Mouse (Mus musculus): ENCODE data around the gene Ptprm.

Gene Ptprm

DNA sequence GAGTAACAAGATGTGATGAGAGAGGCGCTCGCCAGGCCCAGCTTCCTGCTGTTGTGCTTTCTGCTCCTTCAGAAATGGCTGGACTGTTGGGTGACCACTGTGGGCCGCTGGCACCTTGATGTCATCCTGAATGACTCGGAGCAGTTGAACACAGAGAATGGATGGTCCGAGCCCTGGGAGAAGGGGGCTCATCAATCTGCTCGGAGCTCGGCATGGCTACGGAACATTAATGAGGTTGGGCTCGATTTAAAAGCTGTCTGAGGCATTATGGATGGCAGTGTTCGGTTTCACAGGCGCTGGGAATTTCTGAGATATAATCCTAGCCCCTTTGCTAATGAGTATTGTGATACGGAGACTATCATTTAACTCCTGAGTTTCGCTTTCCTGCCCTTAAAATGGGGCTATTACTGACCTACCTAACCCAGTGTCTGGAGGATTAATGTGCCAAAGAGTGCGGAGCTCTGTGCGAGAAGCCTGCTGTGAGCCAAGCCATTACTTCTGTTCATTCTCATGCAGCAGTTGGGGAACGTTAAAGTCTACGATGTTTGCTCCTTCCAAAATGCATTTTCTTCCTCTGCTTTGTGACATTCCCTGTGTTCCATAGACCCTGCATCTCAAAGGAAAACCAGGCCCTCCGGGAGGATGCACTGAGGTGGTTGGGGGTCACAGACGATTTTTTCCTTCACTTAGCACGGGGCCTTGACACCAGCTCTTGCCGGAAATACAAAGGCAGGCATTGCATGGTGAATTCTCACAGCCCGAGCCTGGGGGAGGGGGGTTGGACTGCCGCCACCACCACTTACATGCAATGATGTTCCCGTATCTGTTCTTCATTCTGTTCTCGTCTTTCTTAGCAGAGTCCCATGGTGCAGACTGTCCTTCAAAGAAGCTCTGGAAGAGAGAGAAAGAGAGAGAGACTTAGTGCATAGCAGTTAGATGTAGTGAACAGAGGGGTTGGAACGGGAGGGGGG lies 592.6 kb downstream of the Ptprm start:
- no peak for DNase-seq

DNA sequence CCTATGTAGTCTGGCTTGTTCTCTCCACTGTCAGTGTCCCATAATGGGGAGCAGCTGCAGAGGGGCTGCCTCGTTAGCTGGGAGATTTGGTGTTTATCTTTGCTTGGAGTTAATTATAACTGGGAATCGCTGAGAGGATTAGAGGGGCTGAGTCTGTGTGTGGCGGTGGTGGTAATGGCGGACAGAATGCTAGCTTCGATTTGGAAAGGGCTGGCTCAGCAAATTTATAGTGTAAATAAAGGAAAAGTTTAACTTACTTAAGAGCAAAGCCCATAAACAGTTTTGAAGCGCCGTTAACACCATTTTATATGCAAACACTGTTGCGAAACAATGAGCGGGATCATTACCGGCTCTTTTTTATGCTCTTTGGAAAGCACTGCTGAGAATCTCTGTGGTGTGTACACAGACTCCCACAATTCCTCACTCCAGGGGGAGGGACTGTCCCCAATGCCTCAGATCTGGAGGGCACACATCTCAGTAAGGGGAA lies 597.2 kb downstream of the Ptprm start:
- DNase-seq = no peak

DNA sequence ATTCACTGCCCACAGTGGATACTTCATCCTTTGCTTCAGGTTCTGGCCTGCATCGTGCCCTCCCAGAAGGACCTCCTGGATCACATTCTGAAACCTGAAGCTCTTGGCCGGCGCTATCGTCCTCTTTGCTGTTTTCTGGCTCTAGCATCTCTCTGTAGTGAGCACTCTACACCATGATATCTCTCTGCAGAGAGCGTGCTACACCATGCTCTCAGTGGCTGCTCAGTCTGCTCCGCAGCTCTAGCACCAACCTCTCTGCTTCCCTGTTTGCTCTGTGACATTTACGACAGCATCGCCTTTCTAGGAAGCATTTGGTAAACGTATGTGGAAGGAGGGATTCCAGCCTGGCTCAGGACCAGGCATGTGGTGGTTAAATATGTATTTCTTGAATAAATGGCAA lies 597.8 kb downstream of the Ptprm start:
- no peak for DNase-seq

DNA sequence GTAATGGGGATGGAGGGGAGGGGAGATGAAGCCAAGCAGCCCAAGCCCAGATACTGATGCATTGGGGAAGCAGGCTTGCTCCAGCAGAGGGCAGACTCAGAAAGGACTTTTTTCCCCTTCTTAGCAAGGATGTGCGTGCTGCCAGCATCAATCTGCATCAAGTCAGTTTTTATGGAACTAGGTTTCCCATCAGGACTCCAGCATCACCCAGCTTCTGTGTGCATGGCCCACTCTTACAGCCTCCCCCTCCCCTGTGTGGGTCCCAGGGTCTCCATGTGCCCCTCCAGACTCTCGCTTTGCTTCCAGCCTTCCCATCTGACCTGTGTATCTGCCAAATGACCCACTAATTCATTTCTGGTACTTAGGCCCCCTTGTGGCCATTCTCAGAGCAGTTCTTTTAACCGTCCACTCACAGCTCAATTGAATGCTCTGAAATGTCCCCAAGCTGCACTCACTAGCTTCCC lies 599.0 kb downstream of the Ptprm start:
- DNase-seq = peak; percentile 24 to 26

- DNase-seq = no peak
These were observed 599.9 kb downstream of the Ptprm start for GRCm38 (mm10) chr17:66754208-66754865.

GRCm38 (mm10) chr17:66751746-66752145 lies 602.5 kb downstream of the Ptprm start:
- DNase-seq = no peak

DNA sequence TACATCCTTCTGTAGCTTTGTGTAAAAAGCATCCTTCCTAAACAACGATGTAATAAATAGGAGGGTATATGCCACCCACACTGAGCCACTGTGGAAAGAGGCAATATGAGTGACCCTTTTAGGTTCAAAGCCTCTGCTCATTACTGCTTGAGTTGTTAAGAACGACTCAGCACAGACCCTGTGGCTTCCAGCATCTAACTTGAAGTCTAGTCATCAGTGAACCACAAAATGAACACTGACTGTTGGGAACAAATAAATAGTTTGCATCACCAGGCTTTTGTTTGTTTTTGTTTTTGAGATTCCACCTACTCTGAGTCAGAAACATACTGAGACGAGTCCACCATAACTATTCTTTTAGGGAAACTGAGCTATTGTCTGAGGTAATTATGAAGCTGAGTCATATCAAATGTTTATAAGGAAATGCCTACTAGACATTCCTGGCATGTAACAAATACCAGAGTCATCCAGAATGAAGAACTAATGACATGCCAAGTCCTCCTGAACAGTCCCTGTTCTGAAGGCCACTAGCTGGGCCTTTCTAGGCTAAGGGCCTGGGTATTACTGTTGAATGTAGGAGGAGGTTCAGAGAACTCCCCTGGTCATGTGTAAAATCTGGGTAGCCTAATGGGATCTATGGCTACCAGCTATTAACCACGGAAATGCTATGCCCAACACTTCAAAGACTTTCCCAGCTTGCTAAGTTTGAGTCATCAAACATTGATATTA lies 603.6 kb downstream of the Ptprm start:
- DNase-seq = no peak

- no peak for DNase-seq
These were observed 604.3 kb downstream of the Ptprm start for GRCm38 (mm10) chr17:66749976-66750375.

- no peak for DNase-seq
These were observed 607.8 kb downstream of the Ptprm start for GRCm38 (mm10) chr17:66746506-66746905.

- no peak for DNase-seq
These were observed 610.9 kb downstream of the Ptprm start for GRCm38 (mm10) chr17:66743321-66743720.

GRCm38 (mm10) chr17:66738779-66739345 lies 615.4 kb downstream of the Ptprm start:
- no peak for DNase-seq

DNA sequence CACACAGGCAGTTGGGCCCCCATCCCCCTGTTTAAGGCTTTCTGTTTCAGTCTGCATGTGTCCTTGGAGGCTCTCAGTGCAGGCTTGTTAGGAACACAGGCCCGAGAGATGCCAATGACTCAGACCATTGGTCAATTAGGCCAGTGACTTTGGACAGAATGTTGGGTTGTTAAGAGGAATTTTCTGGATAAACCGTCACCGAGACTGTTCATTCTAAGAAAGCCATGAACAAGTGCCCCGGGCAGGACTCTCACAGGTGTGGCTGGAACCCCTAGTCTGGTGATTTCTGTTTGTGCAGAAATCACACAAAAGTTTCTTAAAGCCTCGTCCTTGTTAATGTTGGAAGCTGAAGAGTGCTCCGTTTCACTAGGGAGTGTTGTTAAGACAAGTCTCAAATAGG lies 615.9 kb downstream of the Ptprm start:
- no peak for DNase-seq

DNA sequence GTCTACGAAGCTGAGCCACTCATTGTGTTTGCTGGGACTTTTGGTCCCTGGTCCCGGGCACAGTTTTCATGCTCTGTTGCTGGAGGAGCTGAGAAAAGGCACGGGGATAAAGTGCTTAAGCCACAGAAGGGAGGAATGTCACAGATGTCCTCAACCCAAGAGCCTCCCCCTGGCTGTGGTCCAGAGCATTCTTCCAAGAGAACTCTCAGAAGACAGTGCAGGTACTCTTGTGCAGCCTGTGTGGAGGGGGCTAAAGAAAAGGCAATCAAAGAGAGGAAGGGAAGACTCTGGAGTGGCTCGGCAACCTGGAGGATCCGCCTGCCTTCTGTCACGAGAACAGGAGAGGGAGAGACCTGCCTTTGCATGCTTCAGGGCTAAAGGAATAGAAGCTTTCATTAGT lies 617.8 kb downstream of the Ptprm start:
- DNase-seq = no peak

DNA sequence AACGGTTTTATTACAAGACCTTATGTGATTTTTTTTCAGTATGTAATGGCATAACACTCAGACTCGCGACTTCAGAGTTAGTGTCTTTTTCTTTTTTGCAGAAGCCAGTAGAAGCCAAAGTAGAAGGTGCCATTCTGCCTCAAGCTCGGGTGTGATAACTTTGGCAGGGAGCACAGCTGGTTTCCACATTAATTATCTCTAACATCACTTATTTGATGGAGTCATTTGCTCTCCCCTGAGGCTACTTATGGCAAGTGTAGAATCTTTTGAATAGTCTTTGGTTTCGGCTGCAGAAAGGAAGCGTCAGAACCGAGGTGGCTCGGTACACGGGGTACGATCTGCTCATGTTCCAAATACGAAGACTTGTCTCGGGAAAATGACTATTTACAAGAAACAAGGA lies 620.7 kb downstream of the Ptprm start:
- no peak for DNase-seq

GRCm38 (mm10) chr17:66729979-66730378 lies 624.3 kb downstream of the Ptprm start:
- DNase-seq = no peak

DNA sequence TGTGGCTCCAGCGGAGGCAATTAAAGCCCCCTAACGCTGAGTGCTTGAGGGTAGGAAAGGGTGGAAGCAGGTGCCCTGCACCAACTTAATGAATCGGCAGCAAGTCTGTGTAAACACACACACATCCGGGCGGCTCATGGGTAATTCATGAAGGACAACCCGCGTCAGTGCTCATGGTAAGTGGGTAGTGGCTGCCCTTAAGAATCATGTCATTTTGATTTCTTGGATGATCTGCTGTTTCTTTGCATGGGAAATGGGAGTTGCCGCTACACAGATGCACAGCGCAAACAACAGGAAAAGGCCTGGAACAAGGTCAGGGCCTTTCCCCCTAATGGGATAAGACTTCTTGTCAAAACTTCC lies 633.3 kb downstream of the Ptprm start:
- DNase-seq = no peak

DNA sequence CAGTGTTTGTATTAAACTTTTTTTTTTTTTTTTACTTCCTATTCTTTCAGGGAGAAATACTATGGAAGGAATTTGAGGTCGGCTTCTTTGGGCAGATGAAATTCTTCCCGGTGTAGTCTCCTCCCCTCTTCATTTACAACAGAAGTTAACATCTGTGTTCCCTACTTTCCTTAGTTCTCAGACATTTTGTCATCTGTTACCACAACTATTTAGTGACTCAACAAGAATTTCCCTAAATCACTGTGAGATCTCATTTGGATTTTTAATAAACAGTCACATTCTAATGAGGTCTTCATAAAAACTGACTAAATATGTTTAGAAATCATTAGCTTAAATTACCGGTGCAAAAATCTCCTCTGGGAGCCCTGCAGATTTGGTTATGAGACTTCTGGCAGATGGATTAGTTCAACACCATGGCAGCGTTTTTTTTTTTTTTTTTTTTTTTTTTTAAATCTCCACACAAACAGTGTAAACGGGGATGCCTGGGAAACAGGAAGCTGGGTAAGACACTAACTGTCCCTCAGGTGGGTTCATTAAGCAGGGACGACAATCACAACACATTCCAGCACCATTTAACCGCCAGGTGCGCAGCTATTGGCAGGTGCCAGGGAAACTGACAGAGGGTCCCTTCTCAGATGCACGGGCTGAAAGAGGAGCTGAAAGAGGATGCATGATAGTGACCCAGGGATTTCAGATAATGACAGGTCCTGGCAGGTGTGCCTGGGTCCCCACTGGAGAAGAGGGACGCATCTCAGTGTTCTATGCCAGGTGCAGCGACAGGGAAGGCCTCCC lies 633.9 kb downstream of the Ptprm start:
- no peak for DNase-seq

DNA sequence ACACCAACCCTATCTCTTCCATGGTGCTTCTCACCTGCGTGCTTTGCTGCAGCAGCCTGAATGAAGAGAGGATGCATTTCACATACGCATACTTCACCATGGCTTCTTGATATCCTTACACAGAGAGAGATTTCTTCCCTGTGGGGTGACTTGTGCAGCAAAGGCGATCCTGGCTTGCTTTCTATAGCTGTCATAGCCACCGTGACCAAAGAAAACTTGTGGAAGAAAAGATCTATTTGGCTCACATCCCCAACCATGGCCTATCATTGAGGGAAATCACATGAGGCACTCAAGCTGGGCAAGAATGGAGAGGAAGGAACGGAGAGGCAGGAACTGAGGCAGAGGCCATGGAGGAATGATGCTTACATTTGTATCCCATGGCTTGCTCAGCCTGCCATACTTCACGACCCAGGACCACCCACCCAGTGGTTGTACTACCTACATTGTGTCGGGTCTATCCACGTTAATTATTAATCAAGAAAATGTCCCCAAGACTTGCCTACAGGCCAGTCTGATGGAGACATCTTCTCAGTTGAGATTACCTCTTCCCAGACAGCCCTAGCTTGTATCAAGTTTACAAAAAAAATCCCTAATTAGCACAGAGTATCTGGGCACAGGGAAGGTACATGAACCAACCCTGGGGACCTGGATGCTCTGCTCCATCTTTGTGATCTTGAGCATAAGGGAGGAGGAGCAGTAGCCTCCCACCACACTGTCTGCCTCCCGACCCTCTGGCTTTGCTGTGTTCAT lies 641.6 kb downstream of the Ptprm start:
- no peak for DNase-seq

DNA sequence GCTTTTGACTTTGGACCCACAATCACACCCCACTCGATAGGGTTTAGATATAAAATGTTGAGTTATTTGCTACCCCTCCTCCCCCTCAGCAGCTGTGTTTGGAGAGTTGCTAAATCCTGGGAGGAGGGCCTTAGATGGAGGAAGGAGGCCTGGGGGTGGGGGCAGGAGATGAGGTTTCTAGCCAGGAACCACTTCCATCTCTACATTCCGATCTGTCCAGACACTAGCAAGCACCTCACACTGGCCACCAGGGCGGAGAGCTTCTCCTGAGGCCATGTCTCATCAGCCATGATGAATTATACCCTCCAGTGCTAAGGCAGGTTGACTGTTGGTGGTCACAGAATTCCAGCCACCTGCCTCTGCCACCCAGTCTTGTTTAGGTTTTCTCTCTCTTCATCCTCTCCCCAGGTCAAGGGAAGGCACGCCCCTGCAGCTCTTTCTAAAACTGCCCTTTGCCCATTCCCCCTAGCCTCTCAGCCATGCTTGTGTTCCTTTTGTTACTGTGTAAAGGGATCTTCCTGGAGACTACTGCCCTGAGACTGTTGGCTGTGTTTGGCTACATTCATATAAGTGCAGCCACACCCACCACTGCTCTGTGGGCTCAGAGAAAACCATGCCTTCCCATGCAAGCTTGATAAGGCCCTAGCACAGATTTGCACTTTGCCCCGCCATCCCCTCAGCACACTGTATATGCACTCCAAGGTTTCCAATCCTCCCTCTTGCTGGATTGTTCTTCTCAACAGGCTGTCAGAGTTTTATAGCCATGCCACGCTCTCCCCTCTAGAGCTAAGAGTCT lies 642.8 kb downstream of the Ptprm start:
- no peak for DNase-seq

- no peak for DNase-seq
These were observed 643.7 kb downstream of the Ptprm start for GRCm38 (mm10) chr17:66710568-66710967.
